Mouse (Mus musculus) embryonic facial prominence, embryonic 13.5 days (tissue): ENCODE data around the gene Klk11. TPM values are rescaled to one million over a fixed set of nuclear protein-coding genes. Genes with fewer than 3 reads are reported as not detected.

Experiments used
- ATAC-seq: fragments of 200-750 bp; cut with Nextera tagmentation; 2 replicates; pipeline ENCODE4 v1.8.0; 2017; ENCODE audit warnings: low read depth; ENCODE audit not compliant: insufficient number of reproducible peaks, insufficient read depth, low FRiP score, low TSS enrichment
- H3K27ac ChIP-seq: fragments of 300-500 bp; sonication (generic); 2 replicates; pipeline ENCODE4 v1.5.1; 2015; ENCODE audit warnings: moderate library complexity, mild to moderate bottlenecking, inconsistent platforms
- H3K27me3 ChIP-seq: fragments of 300-500 bp; sonication (generic); 2 replicates; pipeline ENCODE4 v1.6.1; 2015; ENCODE audit warnings: mild to moderate bottlenecking, inconsistent platforms
- H3K36me3 ChIP-seq: fragments of 300-500 bp; sonication (generic); 2 replicates; pipeline ENCODE4 v1.6.1; 2015; ENCODE audit warnings: mild to moderate bottlenecking, inconsistent platforms
- H3K4me1 ChIP-seq: fragments of 300-500 bp; sonication (generic); 2 replicates; pipeline ENCODE4 v1.6.1; 2015; ENCODE audit warnings: inconsistent platforms
- H3K4me2 ChIP-seq: fragments of 300-500 bp; sonication (generic); 2 replicates; pipeline ENCODE4 v1.6.1; 2015; ENCODE audit warnings: moderate library complexity, mild to moderate bottlenecking, inconsistent platforms
- H3K4me3 ChIP-seq: fragments of 300-500 bp; sonication (generic); 2 replicates; pipeline ENCODE4 v1.5.1; 2015; ENCODE audit warnings: mild to moderate bottlenecking, inconsistent platforms
- H3K9ac ChIP-seq: fragments of 300-500 bp; sonication (generic); 2 replicates; pipeline ENCODE4 v1.6.1; 2015; ENCODE audit warnings: mild to moderate bottlenecking, inconsistent platforms
- H3K9me3 ChIP-seq: fragments of 300-500 bp; sonication (generic); 2 replicates; pipeline ENCODE4 v1.6.1; 2016; ENCODE audit warnings: inconsistent platforms
- WGBS: fragments of 180-500 bp; shearing (Covaris S2); methylation state at CpG from one replicate; pipeline ENCODE4 v1.1.7; 2015; ENCODE audit warnings: mixed read lengths; 5-methylcytosine and 5-hydroxymethylcytosine counted together
- polyA plus RNA-seq: library from polyadenylated mRNA; unstranded; fragments of >200 nt; fragmentation: Nextera tagmentation; extraction: Ambion mirVana; gene quantifications from 2 replicates; pipeline ENCODE4 v1.2.1, GENCODE M21; 2015

Klk11 gene
- polyA plus RNA-seq, 1 experiment from 2014 or later = 3.0 TPM

GRCm38 (mm10) chr7:43797333-43797769 is 22.9 kb downstream of the Klk11 start, which contains the start of gene Klk8:
Gene Klk8, plus strand, starts transcription at chr7:43797577.
- under 1% methylated on average over 28 of the region's 28 CpGs for WGBS
- peaks cover 33% of the 10 kb centered on the region for H3K27me3 ChIP-seq
- H3K4me1 ChIP-seq = peaks cover 22% of the 10 kb centered on the region
- peak within 1 kb of the TSS; percentile 82 for H3K4me2 ChIP-seq
- 0 out of 2 replicates have a peak, but pooled peaks have one; percentile 45 for ATAC-seq
- no peaks in the 10 kb centered on the region for H3K9me3 ChIP-seq
- H3K4me3 ChIP-seq = peak within 1 kb of the TSS; percentile 52
- peak within 1 kb of the TSS; percentile 22; the same call in 1 of the 2 replicates for H3K27ac ChIP-seq
- peak within 1 kb of the TSS; percentile 64 for H3K9ac ChIP-seq
- no peaks in the 10 kb centered on the region for H3K36me3 ChIP-seq

GRCm38 (mm10) chr7:43797844-43798462 is 23.5 kb downstream of the Klk11 start:
- peaks cover 22% of the 10 kb centered on the region for H3K4me1 ChIP-seq
- H3K9me3 ChIP-seq = no peaks in the 10 kb centered on the region
- no peak for ATAC-seq
- H3K4me3 ChIP-seq = peak overlapping the region; percentile 52
- H3K27me3 ChIP-seq = peaks cover 33% of the 10 kb centered on the region
- H3K36me3 ChIP-seq = no peaks in the 10 kb centered on the region
- H3K4me2 ChIP-seq = peak overlapping the region; percentile 82
- 33% methylated on average over 13 of the region's 13 CpGs for WGBS
- H3K9ac ChIP-seq = peak overlapping the region; percentile 64
- H3K27ac ChIP-seq = no peak overlapping the region

- ATAC-seq = no peak
- Histone ChIP-seq H3K27me3 (peaks cover 33% of the 10 kb centered on the region), H3K4me1 (peaks cover 22% of the 10 kb centered on the region), H3K27ac (no peak overlapping the region), H3K36me3 (no peaks in the 10 kb centered on the region), H3K9ac (no peak overlapping the region), H3K4me2 (no peak overlapping the region), H3K4me3 (no peak overlapping the region), H3K9me3 (no peaks in the 10 kb centered on the region)
- WGBS = 60% methylated on average over 7 of the region's 7 CpGs
Observed at GRCm38 (mm10) chr7:43799876-43800275, 25.5 kb downstream of the Klk11 start.

- no peak within 1 kb of the TSS for H3K9ac ChIP-seq
- no peak within 1 kb of the TSS for H3K4me2 ChIP-seq
- 48% methylated on average over 5 of the region's 5 CpGs for WGBS
- no peak within 1 kb of the TSS for H3K4me3 ChIP-seq
- no peak for ATAC-seq
- no peak within 1 kb of the TSS for H3K27ac ChIP-seq
- H3K27me3 ChIP-seq = no peaks in the 10 kb centered on the region
- H3K9me3 ChIP-seq = no peaks in the 10 kb centered on the region
- H3K4me1 ChIP-seq = no peaks in the 10 kb centered on the region
- no peaks in the 10 kb centered on the region for H3K36me3 ChIP-seq
Observed at GRCm38 (mm10) chr7:43810994-43811393, 36.6 kb downstream of the Klk11 start, which contains the start of gene Klk7. Gene Klk7, plus strand, starts transcription at chr7:43811294.

- whole genome bisulfite sequencing = 83% methylated on average over 7 of the region's 7 CpGs
- no peaks in the 10 kb centered on the region for H3K9me3 ChIP-seq
- H3K4me3 ChIP-seq = no peak overlapping the region
- H3K4me1 ChIP-seq = no peaks in the 10 kb centered on the region
- no peaks in the 10 kb centered on the region for H3K36me3 ChIP-seq
- H3K27ac ChIP-seq = no peak overlapping the region
- H3K27me3 ChIP-seq = no peaks in the 10 kb centered on the region
- H3K4me2 ChIP-seq = no peak overlapping the region
- ATAC-seq = no peak
- H3K9ac ChIP-seq = no peak overlapping the region
Observed at GRCm38 (mm10) chr7:43815211-43815610, 40.8 kb downstream of the Klk11 start.

- H3K4me1 ChIP-seq = no peaks in the 10 kb centered on the region
- H3K4me3 ChIP-seq = no peak overlapping the region
- no peak for ATAC-seq
- H3K27me3 ChIP-seq = no peaks in the 10 kb centered on the region
- no peak overlapping the region for H3K9ac ChIP-seq
- H3K9me3 ChIP-seq = no peaks in the 10 kb centered on the region
- H3K4me2 ChIP-seq = no peak overlapping the region
- H3K36me3 ChIP-seq = no peaks in the 10 kb centered on the region
- H3K27ac ChIP-seq = no peak overlapping the region
Observed at GRCm38 (mm10) chr7:43816746-43817145, 42.3 kb downstream of the Klk11 start.

GRCm38 (mm10) chr7:43821581-43821980 is 47.2 kb downstream of the Klk11 start:
- 91% methylated on average over 7 of the region's 7 CpGs for WGBS
- ATAC-seq = no peak
- H3K4me3 ChIP-seq = no peak overlapping the region
- no peak overlapping the region for H3K4me2 ChIP-seq
- H3K27ac ChIP-seq = no peak overlapping the region
- H3K4me1 ChIP-seq = no peaks in the 10 kb centered on the region
- no peaks in the 10 kb centered on the region for H3K27me3 ChIP-seq
- H3K9ac ChIP-seq = no peak overlapping the region
- no peaks in the 10 kb centered on the region for H3K9me3 ChIP-seq
- H3K36me3 ChIP-seq = no peaks in the 10 kb centered on the region

GRCm38 (mm10) chr7:43824199-43824598 is 49.8 kb downstream of the Klk11 start, which contains the start of gene Klk6:
Gene Klk6, plus strand, starts transcription at chr7:43824499.
- Histone ChIP-seq H3K4me2 (no peak within 1 kb of the TSS), H3K9ac (no peak within 1 kb of the TSS), H3K9me3 (no peaks in the 10 kb centered on the region), H3K36me3 (no peaks in the 10 kb centered on the region), H3K27ac (no peak within 1 kb of the TSS), H3K4me3 (no peak within 1 kb of the TSS), H3K4me1 (no peaks in the 10 kb centered on the region), H3K27me3 (no peaks in the 10 kb centered on the region)
- WGBS = 47% methylated on average over 10 of the region's 10 CpGs
- no peak for ATAC-seq

GRCm38 (mm10) chr7:43826056-43826455 is 51.7 kb downstream of the Klk11 start:
- Histone ChIP-seq H3K9me3 (no peaks in the 10 kb centered on the region), H3K27me3 (no peaks in the 10 kb centered on the region), H3K9ac (no peak overlapping the region), H3K4me1 (no peaks in the 10 kb centered on the region), H3K4me2 (no peak overlapping the region), H3K36me3 (no peaks in the 10 kb centered on the region), H3K27ac (no peak overlapping the region), H3K4me3 (no peak overlapping the region)
- 84% methylated on average over 5 of the region's 5 CpGs for WGBS
- no peak for ATAC-seq

GRCm38 (mm10) chr7:43827706-43828105 is 53.3 kb downstream of the Klk11 start:
- no peaks in the 10 kb centered on the region for H3K9me3 ChIP-seq
- no peak overlapping the region for H3K27ac ChIP-seq
- WGBS = 85% methylated on average over 4 of the region's 4 CpGs
- no peak for ATAC-seq
- H3K4me3 ChIP-seq = no peak overlapping the region
- no peak overlapping the region for H3K4me2 ChIP-seq
- H3K36me3 ChIP-seq = no peaks in the 10 kb centered on the region
- no peaks in the 10 kb centered on the region for H3K27me3 ChIP-seq
- H3K4me1 ChIP-seq = no peaks in the 10 kb centered on the region
- H3K9ac ChIP-seq = no peak overlapping the region
